Mouse (Mus musculus) heart, postnatal 0 days (tissue): Measurements from ENCODE around the gene Gpr34. TPM values are rescaled to one million over a fixed set of nuclear protein-coding genes. Genes with fewer than 3 reads are reported as not detected.

Experiments used
- ATAC-seq: fragments of 200-750 bp; cut with Nextera tagmentation; 2 replicates; pipeline ENCODE4 v1.8.0; 2017; ENCODE audit warnings: low read depth, moderate number of reproducible peaks, moderate library complexity; ENCODE audit not compliant: insufficient read depth
- DNase-seq: peaks from one replicate; pipeline ENCODE4 v3.0.0-alpha.2; 2016; ENCODE audit warnings: low spot score
- H3K27ac ChIP-seq: fragments of 300-500 bp; sonication (generic); 2 replicates; pipeline ENCODE4 v1.5.1; 2014; ENCODE audit warnings: low read depth, mild to moderate bottlenecking
- H3K27me3 ChIP-seq: fragments of 300-500 bp; sonication (generic); 2 replicates; pipeline ENCODE4 v1.6.1; 2014; ENCODE audit warnings: low read length, mixed read lengths; ENCODE audit not compliant: control insufficient read depth, insufficient read depth
- H3K36me3 ChIP-seq: fragments of 300-500 bp; sonication (generic); replicated peaks from 2 replicates; pipeline ENCODE4 v1.6.1; 2014; ENCODE audit warnings: low read length, mixed read lengths; ENCODE audit not compliant: control insufficient read depth, insufficient read depth
- H3K4me1 ChIP-seq: fragments of 300-500 bp; sonication (generic); 2 replicates; pipeline ENCODE4 v1.6.1; 2014; ENCODE audit warnings: antibody characterized with exemption; ENCODE audit not compliant: control insufficient read depth, insufficient read depth
- H3K4me2 ChIP-seq: fragments of 300-500 bp; sonication (generic); 2 replicates; pipeline ENCODE4 v1.6.1; 2014; ENCODE audit warnings: low read depth, mild to moderate bottlenecking, low read length, moderate library complexity
- H3K4me3 ChIP-seq: fragments of 300-500 bp; sonication (generic); 2 replicates; pipeline ENCODE4 v1.5.1; 2014; ENCODE audit warnings: low read depth, low read length
- H3K9ac ChIP-seq: fragments of 300-500 bp; sonication (generic); replicated peaks from 2 replicates; pipeline ENCODE4 v1.6.1; 2014; ENCODE audit warnings: low read depth, low read length, mixed read lengths
- H3K9me3 ChIP-seq: fragments of 300-500 bp; sonication (generic); replicated peaks from 2 replicates; pipeline ENCODE4 v1.6.1; 2016; ENCODE audit warnings: low read length; ENCODE audit not compliant: control insufficient read depth
- CTCF ChIP-seq: IDR thresholded peaks from 2 replicates; pipeline ENCODE4 v1.5.1; 2016; ENCODE audit warnings: antibody characterized with exemption, control low read depth, low read depth
- EP300 ChIP-seq: IDR thresholded peaks from 2 replicates; pipeline ENCODE4 v1.6.1; 2016; ENCODE audit warnings: antibody characterized with exemption, low read depth
- WGBS: fragments of 180-500 bp; shearing (Covaris S2); extraction: QIAGEN DNeasy Blood & Tissue Kit; methylation state at CpG from one replicate; pipeline ENCODE4 v1.1.7; 2014; 5-methylcytosine and 5-hydroxymethylcytosine counted together
- polyA plus RNA-seq: library from polyadenylated mRNA; unstranded; fragments of >200 nt; fragmentation: Nextera tagmentation; extraction: Ambion mirVana; gene quantifications from 2 replicates; pipeline ENCODE4 v1.2.1, GENCODE M21; 2015
- total RNA-seq: library from RNA; depleted of rRNA; stranded (reverse); fragments of >200 nt; gene quantifications from 2 replicates; pipeline ENCODE4 v1.2.3, GENCODE M21; 2014; ENCODE audit warnings: low replicate concordance; rRNA removed

Gpr34 gene
- total RNA-seq (not detected in 2 replicates), polyA plus RNA-seq (1.0 and 1.4 TPM in 2 replicates)

- TF ChIP-seq CTCF (no peak), EP300 (no peak)
- H3K27me3 ChIP-seq, result no peaks in the 10 kb centered on the region
- no peaks in the 10 kb centered on the region for H3K4me1 ChIP-seq
- 61% methylated on average over 5 of the region's 5 CpGs for WGBS
- DNase-seq (no peak), ATAC-seq (no peak)
- no peak within 1 kb of the TSS for H3K9ac ChIP-seq
- H3K27ac ChIP-seq, result no peak within 1 kb of the TSS
- no peak within 1 kb of the TSS for H3K4me3 ChIP-seq
- no peaks in the 10 kb centered on the region for H3K9me3 ChIP-seq
- no peak within 1 kb of the TSS for H3K4me2 ChIP-seq
- no peaks in the 10 kb centered on the region for H3K36me3 ChIP-seq
Observed at GRCm38 (mm10) chrX:13631599-13632283, at the start of gene Gpr34. Gpr34 (plus strand) TSS chrX:13632089.

- Histone ChIP-seq H3K9me3 (no peaks in the 10 kb centered on the region), H3K36me3 (no peaks in the 10 kb centered on the region), H3K27ac (no peak overlapping the region), H3K4me2 (no peak overlapping the region), H3K4me1 (no peaks in the 10 kb centered on the region), H3K27me3 (no peaks in the 10 kb centered on the region), H3K9ac (no peak overlapping the region), H3K4me3 (no peak overlapping the region)
- TF ChIP-seq CTCF, result no peak
- no peak for DNase-seq
- ATAC-seq, result no peak
- 58% methylated on average over 2 of the region's 2 CpGs for WGBS
Observed at GRCm38 (mm10) chrX:13599373-13599772, 32.5 kb upstream of the Gpr34 start.

DNA sequence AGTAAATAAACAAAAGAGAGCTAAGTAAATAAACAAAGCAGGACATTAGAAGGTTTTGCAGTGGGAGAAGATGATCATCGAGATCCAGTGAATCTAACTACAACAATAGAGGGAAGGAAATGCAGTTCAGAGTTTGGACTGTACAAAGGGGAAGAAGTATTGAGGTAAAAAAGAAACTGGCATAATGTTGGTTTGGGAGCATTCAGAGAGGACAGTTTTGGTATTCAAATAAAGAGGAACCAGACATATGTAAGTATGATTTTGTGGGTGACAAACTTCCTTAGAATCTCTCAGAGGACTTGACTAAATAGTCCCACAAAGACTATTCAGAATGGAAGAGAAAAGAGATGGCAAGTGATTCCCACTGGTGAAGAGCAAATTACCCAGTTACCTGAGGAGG is 31.9 kb upstream of the Gpr34 start:
- no peak overlapping the region for H3K4me2 ChIP-seq
- no peaks in the 10 kb centered on the region for H3K27me3 ChIP-seq
- no peaks in the 10 kb centered on the region for H3K4me1 ChIP-seq
- TF ChIP-seq CTCF, result no peak
- no peak for TF ChIP-seq EP300
- H3K4me3 ChIP-seq, result no peak overlapping the region
- 41% methylated on average over 1 of the region's 1 CpGs for WGBS
- DNase-seq (no peak), ATAC-seq (no peak)
- H3K27ac ChIP-seq, result no peak overlapping the region
- no peaks in the 10 kb centered on the region for H3K9me3 ChIP-seq
- no peaks in the 10 kb centered on the region for H3K36me3 ChIP-seq
- H3K9ac ChIP-seq, result no peak overlapping the region

DNA sequence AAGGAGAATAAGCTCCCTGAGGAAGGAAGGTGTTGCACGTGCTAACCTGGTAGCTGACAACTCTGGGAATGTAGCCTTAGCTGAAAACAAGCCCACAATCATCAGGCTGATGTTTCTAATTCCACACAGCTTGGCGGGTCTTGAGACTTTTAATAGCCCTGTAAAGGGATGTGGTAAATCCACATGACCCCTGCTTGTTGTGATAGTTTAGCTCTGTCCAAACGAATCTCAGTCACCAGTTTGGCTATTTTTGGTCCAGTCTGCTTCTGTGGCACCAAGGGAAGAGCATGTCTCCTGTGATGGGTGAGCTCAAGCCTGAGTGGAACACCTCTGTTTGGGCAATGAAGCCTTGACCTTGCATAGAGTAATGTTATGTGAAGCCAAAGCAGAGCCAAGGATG is 25.1 kb upstream of the Gpr34 start:
- Histone ChIP-seq H3K9me3 (no peaks in the 10 kb centered on the region), H3K4me2 (no peak overlapping the region), H3K9ac (no peak overlapping the region), H3K27ac (no peak overlapping the region), H3K36me3 (no peaks in the 10 kb centered on the region), H3K4me1 (no peaks in the 10 kb centered on the region), H3K4me3 (no peak overlapping the region), H3K27me3 (no peaks in the 10 kb centered on the region)
- WGBS, result 28% methylated on average over 3 of the region's 3 CpGs
- TF ChIP-seq CTCF, result no peak
- no peak for TF ChIP-seq EP300
- DNase-seq, result no peak
- ATAC-seq, result no peak

- H3K4me3 ChIP-seq, result no peak overlapping the region
- TF ChIP-seq CTCF (no peak), EP300 (no peak)
- no peaks in the 10 kb centered on the region for H3K36me3 ChIP-seq
- no peaks in the 10 kb centered on the region for H3K27me3 ChIP-seq
- DNase-seq, result no peak
- H3K9me3 ChIP-seq, result no peaks in the 10 kb centered on the region
- ATAC-seq, result no peak
- WGBS, result 53% methylated on average over 3 of the region's 3 CpGs
- H3K4me1 ChIP-seq, result no peaks in the 10 kb centered on the region
- no peak overlapping the region for H3K9ac ChIP-seq
- H3K27ac ChIP-seq, result no peak overlapping the region
- no peak overlapping the region for H3K4me2 ChIP-seq
Observed at GRCm38 (mm10) chrX:13607752-13608151, 24.1 kb upstream of the Gpr34 start.

GRCm38 (mm10) chrX:13611114-13611513 is 20.8 kb upstream of the Gpr34 start:
- ATAC-seq, result no peak

More at GRCm38 (mm10) chrX:13611114-13611513, 20.8 kb upstream of the Gpr34 start:
- H3K4me3 ChIP-seq, result no peak overlapping the region
- TF ChIP-seq CTCF (no peak), EP300 (no peak)
- DNase-seq, result no peak
- H3K9me3 ChIP-seq, result no peaks in the 10 kb centered on the region
- H3K27ac ChIP-seq, result no peak overlapping the region
- H3K4me2 ChIP-seq, result no peak overlapping the region
- H3K4me1 ChIP-seq, result no peaks in the 10 kb centered on the region
- no peak overlapping the region for H3K9ac ChIP-seq
- H3K36me3 ChIP-seq, result no peaks in the 10 kb centered on the region
- 59% methylated on average over 5 of the region's 5 CpGs for WGBS
- no peaks in the 10 kb centered on the region for H3K27me3 ChIP-seq
